Mouse (Mus musculus) cerebellum, adult 2 months (tissue): ENCODE results near the gene Cyb561d1.

Source experiments
- CTCF ChIP-seq: fragments of 200-500 bp; IDR thresholded peaks from 2 replicates; pipeline ENCODE4 v1.5.1; 2011; ENCODE audit warnings: low read depth, mild to moderate bottlenecking, control low read depth, low read length, moderate library complexity, borderline replicate concordance; ENCODE audit not compliant: insufficient read depth
- POLR2A ChIP-seq: fragments of 200-500 bp; IDR thresholded peaks from 2 replicates; pipeline ENCODE4 v1.6.1; 2011; ENCODE audit warnings: low read length, control low read depth, borderline replicate concordance; ENCODE audit not compliant: insufficient read depth

DNA sequence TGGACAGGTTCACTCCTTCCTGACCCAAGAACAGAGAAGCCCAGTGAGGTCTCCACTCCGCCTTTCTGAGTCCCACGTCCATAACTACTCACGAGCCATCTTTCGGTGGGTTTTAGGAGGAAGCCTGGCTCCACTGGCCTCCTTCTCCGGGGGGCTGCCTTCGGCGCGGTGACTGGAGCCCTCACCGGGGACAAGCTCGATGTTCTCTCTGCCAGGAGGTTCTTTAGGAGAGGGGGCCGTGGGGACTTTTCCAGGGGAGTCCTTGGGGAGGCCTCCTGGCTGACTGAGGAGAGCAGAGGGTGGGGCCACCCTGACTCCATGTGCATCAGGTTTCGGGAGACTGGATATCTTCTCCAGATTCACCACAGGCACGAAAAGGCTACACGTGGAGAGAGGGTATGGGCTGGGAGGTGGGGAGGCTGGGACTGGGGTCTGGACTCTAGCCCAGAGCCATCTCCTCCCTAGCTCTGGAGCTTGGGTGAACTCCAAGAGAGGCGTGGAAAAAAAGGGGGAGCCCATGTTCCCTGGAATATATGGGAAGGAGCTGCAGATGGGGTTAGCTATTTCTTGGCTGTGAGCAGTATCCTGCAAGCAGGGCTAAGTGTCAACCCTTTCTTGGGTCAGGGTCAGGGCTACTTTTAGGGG is 5.8 kb upstream of the Cyb561d1 start:
- TF ChIP-seq CTCF, result no peak
- TF ChIP-seq POLR2A, result no peak
